Mouse (Mus musculus) stomach, postnatal 0 days (tissue): ENCODE results near the gene Fhit.

Experiments
- CTCF ChIP-seq: IDR thresholded peaks from 2 replicates; pipeline ENCODE4 v1.5.1; 2016; ENCODE audit warnings: antibody characterized with exemption, low read depth, mild to moderate bottlenecking, moderate library complexity
- EP300 ChIP-seq: optimal IDR thresholded peaks from 2 replicates; pipeline ENCODE3; 2016; ENCODE audit warnings: antibody characterized with exemption

- TF ChIP-seq CTCF (no peak), EP300 (no peak)
Observed at GRCm38 (mm10) chr14:10655842-10656241, 506.0 kb downstream of the Fhit start.
